26 mouse cellular contexts compared by ENCODE assay signal in the genomic region with DNA sequence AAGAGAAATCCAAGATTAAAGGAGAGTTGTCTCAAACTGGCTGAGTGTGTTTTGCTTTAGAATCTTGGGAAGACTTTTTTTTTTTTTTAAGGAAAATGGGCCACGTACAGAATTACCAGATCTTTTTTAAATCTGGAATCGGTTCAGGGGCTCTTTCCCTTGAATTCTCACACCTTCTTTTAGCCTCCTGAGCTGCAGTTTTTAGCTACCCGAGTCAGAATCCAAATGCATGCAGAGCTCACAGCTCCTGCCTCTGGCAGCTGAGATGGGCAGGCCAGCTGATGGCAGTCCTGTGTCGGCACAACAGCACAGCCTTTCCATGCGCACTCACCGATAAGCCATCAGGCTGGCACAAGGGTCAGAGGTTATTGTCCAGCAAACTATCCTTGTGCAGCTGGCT.
DNase-seq lines count a peak whose midpoint lies in the region; ATAC-seq and TF ChIP-seq lines count a peak whose summit lies in the region.
"Had no signal": no experiment of that assay in that cellular context is flagged by ENCODE, and none has a peak within 500 bp of the region (broad histone marks: within the 10 kb centered on the region; RNA-seq: fewer than 3 reads in every experiment).

No protein-coding gene starts in this region.

- peaks cover 11% of the 10 kb centered on the region for H3K36me3 ChIP-seq in forebrain, postnatal 0 days (ENCODE audit: insufficient read depth)
- H3K36me3 ChIP-seq in forebrain, embryonic 10.5 days (replicated peaks), result no peaks in the 10 kb centered on the region
- H3K36me3 ChIP-seq: embryonic facial prominence, embryonic 15.5 days; G1E; stomach, embryonic 15.5 days had no signal

- peak overlapping the region; percentile 73 for H3K27ac ChIP-seq in forebrain, postnatal 0 days (ENCODE audit: low read depth, low read length)
- H3K27ac ChIP-seq in forebrain, embryonic 10.5 days, result no peak overlapping the region
- H3K27ac ChIP-seq in left cerebral cortex, adult 2 months, result peak overlapping the region; percentile 86
- H3K27ac ChIP-seq: embryonic facial prominence, embryonic 15.5 days; gastrocnemius, adult 2 months; hindbrain, postnatal 0 days; macrophage; stomach, embryonic 15.5 days had no signal

- intact Hi-C loops in left cerebral cortex, postnatal 4 days (cut with DNase I), result no loop called here
- intact Hi-C loops in left cerebral cortex, adult 2 months (cut with DNase I), result no loop called here
- intact Hi-C loops in gastrocnemius, postnatal 36 days (cut with DNase I), result loop anchor here (5.0 kb wide), 1 partner anchor 1553 kb away; no protein-coding TSS in a partner anchor

- DNase-seq in forebrain, postnatal 0 days, result peak; percentile 18
- no peak for DNase-seq in forebrain, embryonic 10.5 days (ENCODE audit: extremely low spot score, low spot score)
- peak; percentile 41 for DNase-seq in left cerebral cortex, adult 11 months (ENCODE audit: low spot score)
- no peak for DNase-seq in left cerebral cortex, postnatal 4 days
- DNase-seq in brain, adult 2 months (ENCODE audit: low read depth, low spot score), result peak; percentile 88
- DNase-seq in left cerebral cortex, adult 2 months (ENCODE audit: extremely low spot score in 1 of 2, low spot score in 2 of 2), result no peak
- DNase-seq in gastrocnemius, postnatal 36 days, result no peak
- DNase-seq: B cell, adult 2 months; cerebellum, adult 18-20 months; cerebellum, postnatal 25 days; gastrocnemius, adult 2 months; kidney, adult 9 months; kidney, postnatal 14 days; liver, postnatal 0 days; thymus, adult 18-20 months; thymus, postnatal 36 days had no signal

- no peak for TF ChIP-seq CTCF in forebrain, postnatal 0 days (IDR thresholded peaks at IDR 0.05; ENCODE audit: low read depth)
- no peak for TF ChIP-seq CTCF in left cerebral cortex, adult 2 months (IDR thresholded peaks at IDR 0.05)

- H3K4me2 ChIP-seq in forebrain, postnatal 0 days (ENCODE audit: low read depth), result no peak overlapping the region
- H3K4me2 ChIP-seq: embryonic facial prominence, embryonic 15.5 days; liver, embryonic 11.5 days; stomach, embryonic 15.5 days had no signal

- no peaks in the 10 kb centered on the region for H3K9me3 ChIP-seq in forebrain, postnatal 0 days (ENCODE audit: low read length)
- no peaks in the 10 kb centered on the region for H3K9me3 ChIP-seq in forebrain, embryonic 10.5 days
- H3K9me3 ChIP-seq: embryonic facial prominence, embryonic 15.5 days; stomach, embryonic 15.5 days had no signal

- H3K9ac ChIP-seq in forebrain, postnatal 0 days, result no peak overlapping the region
- H3K9ac ChIP-seq: embryonic facial prominence, embryonic 15.5 days; liver, postnatal 0 days; stomach, embryonic 15.5 days had no signal

- H3K4me1 ChIP-seq in forebrain, postnatal 0 days (ENCODE audit: insufficient read depth), result peaks cover 12% of the 10 kb centered on the region
- peaks cover 7% of the 10 kb centered on the region; the same call in 1 of the 2 replicates for H3K4me1 ChIP-seq in forebrain, embryonic 10.5 days
- H3K4me1 ChIP-seq: embryonic facial prominence, embryonic 15.5 days; stomach, embryonic 15.5 days had no signal

- H3K27me3 ChIP-seq in forebrain, postnatal 0 days (ENCODE audit: insufficient read depth, low read length), result no peaks in the 10 kb centered on the region
- H3K27me3 ChIP-seq in forebrain, embryonic 10.5 days (ENCODE audit: poor library complexity, severe bottlenecking), result no peaks in the 10 kb centered on the region
- H3K27me3 ChIP-seq: CH12.LX; embryonic facial prominence, embryonic 15.5 days; Patski; stomach, embryonic 15.5 days had no signal

- no peak for ATAC-seq in forebrain, postnatal 0 days
- ATAC-seq: hindbrain, postnatal 0 days; intestine, embryonic 16.5 days; liver, postnatal 0 days; lung, postnatal 0 days; Patski had no signal

- 42% methylated on average over 6 of the region's 6 CpGs for WGBS in forebrain, postnatal 0 days
- 82% methylated on average over 6 of the region's 6 CpGs for WGBS in forebrain, embryonic 10.5 days

- H3K4me3 ChIP-seq in forebrain, postnatal 0 days (ENCODE audit: low read depth, low read length), result no peak overlapping the region
- no peak overlapping the region for H3K4me3 ChIP-seq in forebrain, embryonic 10.5 days
- no peak overlapping the region for H3K4me3 ChIP-seq in left cerebral cortex, adult 2 months
- H3K4me3 ChIP-seq: embryonic facial prominence, embryonic 15.5 days; gastrocnemius, adult 2 months; stomach, embryonic 15.5 days had no signal

Comparison
In these comparisons a context has a peak if more than half of its experiments do, and no peak if none do; other contexts are left out.
1. DNase-seq: peak in forebrain, postnatal 0 days (single experiment), left cerebral cortex, adult 11 months (single experiment) and brain, adult 2 months (single experiment); none in forebrain, embryonic 10.5 days (single experiment), left cerebral cortex, postnatal 4 days (single experiment), left cerebral cortex, adult 2 months (0 of 2) and gastrocnemius, postnatal 36 days (0 of 2).